Mouse (Mus musculus) embryonic fibroblast, embryonic 13.5 days (primary cell): ENCODE measurements around the gene Flvcr2.

Experiments
- CTCF ChIP-seq: IDR thresholded peaks from 2 replicates; pipeline ENCODE4 v1.5.1; 2011; ENCODE audit warnings: mild to moderate bottlenecking, control low read depth, low read length, moderate library complexity, borderline replicate concordance; ENCODE audit not compliant: insufficient read depth
- POLR2A ChIP-seq: IDR thresholded peaks from 2 replicates; pipeline ENCODE4 v1.6.1; 2011; ENCODE audit warnings: low read depth, mild to moderate bottlenecking, control low read depth, low read length, moderate library complexity

DNA sequence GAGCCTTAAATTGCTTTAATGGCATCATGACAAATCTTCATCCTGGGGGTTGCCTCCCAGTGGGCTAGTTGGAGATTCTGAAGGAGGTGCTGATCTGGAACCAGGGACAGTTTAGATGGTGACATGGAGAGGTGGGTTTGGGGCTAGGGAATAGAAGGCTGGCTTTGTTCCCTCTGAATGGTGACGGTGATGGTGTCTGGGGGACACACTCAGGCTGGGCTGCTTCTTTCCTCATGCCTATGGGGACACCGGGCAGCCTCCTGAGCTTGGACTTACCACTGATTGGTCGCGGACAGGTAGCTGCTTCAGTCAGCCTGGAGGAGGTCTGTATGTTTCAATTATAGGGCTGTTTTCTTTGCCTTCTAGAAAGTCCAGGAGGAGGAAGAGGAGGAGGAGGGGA is 65.3 kb downstream of the Flvcr2 start:
- TF ChIP-seq POLR2A (no peak), CTCF (no peak)
